Mouse (Mus musculus) G1E (cell line): ENCODE results near the gene Hsp90aa1. TPM values are rescaled to one million over a fixed set of nuclear protein-coding genes. Genes with fewer than 3 reads are reported as not detected.

Source experiments
- ATAC-seq: 2 replicates; pipeline ENCODE4 v1.8.0; 2016; ENCODE audit warnings: mild to moderate bottlenecking; ENCODE audit not compliant: insufficient number of reproducible peaks, poor library complexity, low FRiP score, severe bottlenecking; ENCODE audit errors: extremely low read depth
- DNase-seq: peaks from one replicate; pipeline ENCODE4 v3.0.0; 2012; ENCODE audit warnings: low spot score
- H3K27me3 ChIP-seq: 2 replicates; pipeline ENCODE4 v1.6.1; 2012; ENCODE audit warnings: mild to moderate bottlenecking, low read length, inconsistent platforms; ENCODE audit not compliant: insufficient read depth
- H3K36me3 ChIP-seq: replicated peaks from 2 replicates; pipeline ENCODE3; 2012; ENCODE audit warnings: mild to moderate bottlenecking, inconsistent platforms
- H3K4me1 ChIP-seq: 2 replicates; pipeline ENCODE4 v1.6.1; 2012; ENCODE audit warnings: low read depth, low read length, inconsistent platforms, mixed read lengths; ENCODE audit not compliant: insufficient read depth
- H3K4me3 ChIP-seq: 2 replicates; pipeline ENCODE4 v1.5.1; 2012; ENCODE audit warnings: low read depth, mild to moderate bottlenecking, inconsistent platforms, low read length, moderate library complexity, mixed read lengths
- H3K9me3 ChIP-seq: replicated peaks from 2 replicates; pipeline ENCODE4 v1.6.1; 2012; ENCODE audit warnings: inconsistent platforms
- CTCF ChIP-seq: IDR thresholded peaks from 2 replicates; pipeline ENCODE4 v1.5.1; 2012; ENCODE audit warnings: low read depth, low read length, inconsistent platforms, mixed read lengths
- GATA1 ChIP-seq: IDR thresholded peaks from 2 replicates; pipeline ENCODE4 v1.6.1; 2012; ENCODE audit warnings: borderline replicate concordance, low read length, inconsistent platforms, mixed read lengths
- GATA2 ChIP-seq: IDR thresholded peaks from 2 replicates; pipeline ENCODE4 v1.6.1; 2012; ENCODE audit warnings: low read depth, low read length, inconsistent platforms, borderline replicate concordance
- POLR2AphosphoS5 ChIP-seq: IDR thresholded peaks from 2 replicates; pipeline ENCODE4 v1.6.1; 2012; ENCODE audit warnings: low read depth, low read length, inconsistent platforms; ENCODE audit not compliant: insufficient replicate concordance
- TAL1 ChIP-seq: conservative IDR thresholded peaks from 2 replicates; pipeline ENCODE4 v1.6.1; 2012; ENCODE audit warnings: low read depth, low read length, inconsistent platforms, mixed read lengths
- polyA plus RNA-seq: library from polyadenylated mRNA; stranded (reverse); fragments of >175 nt; gene quantifications from 2 replicates; pipeline ENCODE4 v1.2.3, GENCODE M21; 2012
- total RNA-seq, 2 experiments: library from RNA; stranded (forward) in 1 of 2; stranded (reverse) in 1 of 2; fragments of 200-1000 nt in 1 of 2; fragments of >200 nt in 1 of 2; fragmentation: Nextera tagmentation in 1 of 2; gene quantifications; 2 replicates each; pipeline ENCODE4 v1.2.3; 2014 to 2017

Gene Hsp90aa1
- total and polyA plus RNA-seq, 3 experiments: 458 to 2,418 (median 1,636) TPM

- H3K4me3 ChIP-seq: no peak overlapping the region
- no peak for TF ChIP-seq CTCF
- no peak for TF ChIP-seq POLR2AphosphoS5
- no peak for TF ChIP-seq TAL1
- no peak for TF ChIP-seq GATA1
- TF ChIP-seq GATA2: no peak
- H3K9me3 ChIP-seq: no peaks in the 10 kb centered on the region
- no peaks in the 10 kb centered on the region; the same call in 1 of the 2 replicates for H3K4me1 ChIP-seq
- H3K27me3 ChIP-seq: no peaks in the 10 kb centered on the region; the same call in 1 of the 2 replicates
- ATAC-seq (no peak), DNase-seq (no peak)
- peaks cover 99% of the 10 kb centered on the region for H3K36me3 ChIP-seq
These were observed 40.8 kb downstream of the Hsp90aa1 start for GRCm38 (mm10) chr12:110661746-110662145.

GRCm38 (mm10) chr12:110651464-110651863, 51.1 kb downstream of the Hsp90aa1 start:
- peaks cover 3% of the 10 kb centered on the region; the same call in 1 of the 2 replicates for H3K4me1 ChIP-seq
- H3K36me3 ChIP-seq: peaks cover 94% of the 10 kb centered on the region
- DNase-seq: no peak
- no peak overlapping the region for H3K4me3 ChIP-seq
- no peak for TF ChIP-seq GATA1
- no peak for TF ChIP-seq TAL1
- no peak for TF ChIP-seq CTCF
- no peak for TF ChIP-seq GATA2
- no peak for TF ChIP-seq POLR2AphosphoS5
- no peak for ATAC-seq
- H3K27me3 ChIP-seq: no peaks in the 10 kb centered on the region; the same call in 1 of the 2 replicates
- no peaks in the 10 kb centered on the region for H3K9me3 ChIP-seq

GRCm38 (mm10) chr12:110650241-110650641, 52.3 kb downstream of the Hsp90aa1 start:
- no peaks in the 10 kb centered on the region; the same call in 1 of the 2 replicates for H3K27me3 ChIP-seq
- peaks cover 93% of the 10 kb centered on the region for H3K36me3 ChIP-seq
- no peaks in the 10 kb centered on the region for H3K9me3 ChIP-seq
- no peak overlapping the region; the same call in 1 of the 2 replicates for H3K4me3 ChIP-seq
- no peak for ATAC-seq
- H3K4me1 ChIP-seq: no peaks in the 10 kb centered on the region
- DNase-seq: no peak
- TF ChIP-seq GATA2 (no peak), CTCF (no peak), POLR2AphosphoS5 (no peak), GATA1 (no peak), TAL1 (no peak)

Other genes starting within 250 kb of the Hsp90aa1 start
- 344 and 349 TPM in 2 replicates for gene Dync1h1, start 101.3 kb downstream of the Hsp90aa1 start, total RNA-seq (2014; fragmentation: Nextera tagmentation)
- gene Dync1h1, start 101.3 kb downstream of the Hsp90aa1 start, total RNA-seq (2017): 112 and 118 TPM in 2 replicates
- 231 and 251 TPM in 2 replicates for gene Dync1h1, start 101.3 kb downstream of the Hsp90aa1 start, polyA plus RNA-seq
- gene 1700001K19Rik, start 20.1 kb downstream of the Hsp90aa1 start, total RNA-seq (2014; fragmentation: Nextera tagmentation): not detected in 2 replicates
- 0.17 TPM in 1 of 2 replicates, not detected in the other for gene 1700001K19Rik, start 20.1 kb downstream of the Hsp90aa1 start, total RNA-seq (2017)
- gene 1700001K19Rik, start 20.1 kb downstream of the Hsp90aa1 start, polyA plus RNA-seq: not detected in 2 replicates
- gene Wdr20, start 35.2 kb upstream of the Hsp90aa1 start, total RNA-seq (2014; fragmentation: Nextera tagmentation): 28.5 and 36.9 TPM in 2 replicates
- gene Wdr20, start 35.2 kb upstream of the Hsp90aa1 start, total RNA-seq (2017): 47.1 and 47.7 TPM in 2 replicates
- 8.1 and 16.4 TPM in 2 replicates for gene Wdr20, start 35.2 kb upstream of the Hsp90aa1 start, polyA plus RNA-seq
- 0.49 and 3.3 TPM in 2 replicates for gene Mok, start 138.2 kb upstream of the Hsp90aa1 start, total RNA-seq (2014; fragmentation: Nextera tagmentation)
- 0.76 and 0.93 TPM in 2 replicates for gene Mok, start 138.2 kb upstream of the Hsp90aa1 start, total RNA-seq (2017)
- 0.41 and 0.62 TPM in 2 replicates for gene Mok, start 138.2 kb upstream of the Hsp90aa1 start, polyA plus RNA-seq
- gene Zfp839, start 147.5 kb upstream of the Hsp90aa1 start, total RNA-seq (2014; fragmentation: Nextera tagmentation): 4.7 and 8.1 TPM in 2 replicates
- 7.9 and 16.0 TPM in 2 replicates for gene Zfp839, start 147.5 kb upstream of the Hsp90aa1 start, total RNA-seq (2017)
- gene Zfp839, start 147.5 kb upstream of the Hsp90aa1 start, polyA plus RNA-seq: 7.0 and 8.0 TPM in 2 replicates
- 78.8 and 82.8 TPM in 2 replicates for gene Cinp, start 186.4 kb upstream of the Hsp90aa1 start, total RNA-seq (2014; fragmentation: Nextera tagmentation)
- gene Cinp, start 186.4 kb upstream of the Hsp90aa1 start, total RNA-seq (2017): 127 and 134 TPM in 2 replicates
- 14.0 and 23.4 TPM in 2 replicates for gene Cinp, start 186.4 kb upstream of the Hsp90aa1 start, polyA plus RNA-seq
- 9.2 and 13.9 TPM in 2 replicates for gene Tecpr2, start 186.5 kb upstream of the Hsp90aa1 start, total RNA-seq (2014; fragmentation: Nextera tagmentation)
- gene Tecpr2, start 186.5 kb upstream of the Hsp90aa1 start, total RNA-seq (2017): 7.7 and 8.7 TPM in 2 replicates
- 4.5 and 5.6 TPM in 2 replicates for gene Tecpr2, start 186.5 kb upstream of the Hsp90aa1 start, polyA plus RNA-seq